Mouse (Mus musculus) liver, embryonic 14.5 days (tissue): ENCODE measurements around the gene Mrpl1. TPM values are rescaled to one million over a fixed set of nuclear protein-coding genes. Genes with fewer than 3 reads are reported as not detected.

ENCODE experiments used
- ATAC-seq: fragments of 200-750 bp; cut with Nextera tagmentation; 2 replicates; pipeline ENCODE4 v1.8.0; 2017; ENCODE audit warnings: moderate number of reproducible peaks, mild to moderate bottlenecking, moderate library complexity; ENCODE audit not compliant: insufficient read depth
- DNase-seq, 3 experiments: peaks; one replicate each; pipeline ENCODE4 v3.0.0-alpha.2; 2012 to 2013; ENCODE audit warnings: low read depth in 3 of 3, low spot score in 3 of 3
- H3K27ac ChIP-seq: fragments of 300-500 bp; sonication (generic); 2 replicates; pipeline ENCODE4 v1.5.1; 2014; ENCODE audit warnings: moderate library complexity, mild to moderate bottlenecking, control low read depth, inconsistent platforms
- H3K27me3 ChIP-seq: fragments of 300-500 bp; sonication (generic); 2 replicates; pipeline ENCODE4 v1.6.1; 2014; ENCODE audit warnings: mild to moderate bottlenecking, low read length, moderate library complexity; ENCODE audit not compliant: control insufficient read depth, insufficient read depth
- H3K36me3 ChIP-seq: fragments of 300-500 bp; sonication (generic); replicated peaks from 2 replicates; pipeline ENCODE4 v1.6.1; 2014; ENCODE audit warnings: low read depth; ENCODE audit not compliant: control insufficient read depth, insufficient read depth
- H3K4me1 ChIP-seq, 2 experiments: fragments of 200-500 bp in 1 of 2; fragments of 300-500 bp in 1 of 2; sonication (generic) in 1 of 2; replicated peaks; 2 replicates each; pipeline ENCODE4 v1.6.1; 2012 to 2014; ENCODE audit warnings: antibody characterized with exemption in 1 of 2, inconsistent platforms in 1 of 2, low read length in 1 of 2; ENCODE audit not compliant: control insufficient read depth in 2 of 2, insufficient read depth in 2 of 2
- H3K4me2 ChIP-seq: fragments of 300-500 bp; sonication (generic); 2 replicates; pipeline ENCODE4 v1.6.1; 2014; ENCODE audit warnings: low read depth, mild to moderate bottlenecking, control low read depth, moderate library complexity
- H3K4me3 ChIP-seq, 2 experiments: fragments of 200-500 bp in 1 of 2; fragments of 300-500 bp in 1 of 2; sonication (generic) in 1 of 2; 2 replicates each; pipeline ENCODE4 v1.5.1; 2012 to 2014; ENCODE audit warnings: low read depth in 2 of 2, low read length in 2 of 2, mild to moderate bottlenecking in 2 of 2, control low read depth in 1 of 2, inconsistent platforms in 1 of 2, moderate library complexity in 1 of 2; ENCODE audit not compliant: insufficient read depth in 1 of 2
- H3K9ac ChIP-seq: fragments of 300-500 bp; sonication (generic); replicated peaks from 2 replicates; pipeline ENCODE4 v1.6.1; 2014; ENCODE audit warnings: mild to moderate bottlenecking, control low read depth, moderate library complexity
- H3K9me3 ChIP-seq: fragments of 300-500 bp; sonication (generic); 2 replicates; pipeline ENCODE4 v1.6.1; 2016; ENCODE audit warnings: low read length, mixed read lengths; ENCODE audit not compliant: control insufficient read depth
- CTCF ChIP-seq: IDR thresholded peaks from 2 replicates; pipeline ENCODE4 v1.5.1; 2016; ENCODE audit warnings: antibody characterized with exemption, low read depth, control low read depth
- EP300 ChIP-seq: IDR thresholded peaks from 2 replicates; pipeline ENCODE4 v1.6.1; 2016; ENCODE audit warnings: antibody characterized with exemption, low read depth
- WGBS: fragments of 180-500 bp; shearing (Covaris S2); extraction: QIAGEN DNeasy Blood & Tissue Kit; methylation state at CpG from one replicate; pipeline ENCODE4 v1.1.7; 2014; ENCODE audit not compliant: insufficient replicate concordance; 5-methylcytosine and 5-hydroxymethylcytosine counted together
- polyA plus RNA-seq, 2 experiments: library from polyadenylated mRNA; depleted of rRNA in 1 of 2; stranded (reverse) in 1 of 2; unstranded in 1 of 2; fragments of >200 nt; fragmentation: Nextera tagmentation in 1 of 2; extraction: Ambion mirVana in 1 of 2; gene quantifications; 2 replicates each; pipeline versions ENCODE4 v1.2.1 to v1.2.3; 2012 to 2014

The Mrpl1 gene
- 3.4 and 6.0 TPM in 2 replicates for polyA plus RNA-seq (2012; rRNA removed)
- polyA plus RNA-seq (2014; fragmentation: Nextera tagmentation; extraction: Ambion mirVana): 14.7 and 15.6 TPM in 2 replicates

GRCm38 (mm10) chr5:96209459-96209858 is at the start of gene Mrpl1:
Gene Mrpl1 (plus strand): TSS chr5:96209493.
- Histone ChIP-seq H3K4me3 (peak within 1 kb of the TSS; percentile 92 to 94), H3K9ac (peak within 1 kb of the TSS; percentile 86), H3K4me1 (peaks cover 3 to 11% of the 10 kb centered on the region in 2 experiments), H3K27ac (peak within 1 kb of the TSS; percentile 74), H3K27me3 (no peaks in the 10 kb centered on the region), H3K9me3 (no peaks in the 10 kb centered on the region), H3K36me3 (0 out of 2 replicates have a peak, but pooled peaks cover 4% of the 10 kb centered on the region), H3K4me2 (peak within 1 kb of the TSS; percentile 92)
- under 1% methylated on average over 17 of the region's 17 CpGs for WGBS
- DNase-seq (peak in 2 of 3 experiments; percentile 25 to 45), ATAC-seq (peak; percentile 75)
- no peak for TF ChIP-seq CTCF
- no peak for TF ChIP-seq EP300

- no peak for TF ChIP-seq CTCF
- no peak for TF ChIP-seq EP300
- peak overlapping the region; percentile 90 for H3K9ac ChIP-seq
- H3K4me3 ChIP-seq: peak overlapping the region; percentile 90 to 94
- no peaks in the 10 kb centered on the region for H3K9me3 ChIP-seq
- peak overlapping the region; percentile 83; the same call in 1 of the 2 replicates for H3K27ac ChIP-seq
- no peak for ATAC-seq
- WGBS: under 1% methylated on average over 30 of the region's 50 CpGs
- no peaks in the 10 kb centered on the region for H3K36me3 ChIP-seq
- H3K27me3 ChIP-seq: no peaks in the 10 kb centered on the region
- peak in 1 of 3 experiments; percentile 36 for DNase-seq
- peak overlapping the region; percentile 95 for H3K4me2 ChIP-seq
- H3K4me1 ChIP-seq: peaks cover 11 to 14% of the 10 kb centered on the region in 2 experiments
Observed at GRCm38 (mm10) chr5:96160467-96161262, 48.6 kb upstream of the Mrpl1 start.

DNA sequence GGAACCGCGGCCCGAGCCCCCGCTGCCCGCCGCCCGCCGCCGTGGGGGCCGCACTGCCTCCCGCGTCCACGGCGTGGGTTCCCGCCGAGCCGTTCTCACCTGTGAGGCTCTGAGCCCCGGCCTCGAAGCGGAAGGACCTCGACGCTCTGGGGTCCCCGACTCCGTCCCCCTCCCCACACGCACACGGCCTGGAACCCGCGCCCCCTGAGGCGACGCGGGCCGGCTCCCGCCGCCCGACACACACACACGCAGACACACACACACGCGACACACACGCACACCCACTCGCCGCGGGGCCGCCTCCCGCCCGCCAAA is 48.1 kb upstream of the Mrpl1 start:
- peak overlapping the region; percentile 90 for H3K9ac ChIP-seq
- peak overlapping the region; percentile 95 for H3K4me2 ChIP-seq
- H3K27me3 ChIP-seq: no peaks in the 10 kb centered on the region
- under 1% methylated on average over 40 of the region's 45 CpGs for WGBS
- peaks cover 11 to 14% of the 10 kb centered on the region in 2 experiments for H3K4me1 ChIP-seq
- TF ChIP-seq EP300: no peak
- no peak for TF ChIP-seq CTCF
- H3K4me3 ChIP-seq: peak overlapping the region; percentile 90 to 94
- peak overlapping the region; percentile 83 for H3K27ac ChIP-seq
- ATAC-seq (peak; percentile 7; the same call in 1 of the 2 replicates), DNase-seq (no peak)
- H3K36me3 ChIP-seq: no peaks in the 10 kb centered on the region
- H3K9me3 ChIP-seq: no peaks in the 10 kb centered on the region

- Histone ChIP-seq H3K9ac (peak overlapping the region; percentile 90), H3K36me3 (no peaks in the 10 kb centered on the region), H3K9me3 (no peaks in the 10 kb centered on the region), H3K4me2 (peak overlapping the region; percentile 95), H3K27ac (peak overlapping the region; percentile 83), H3K4me3 (peak overlapping the region; percentile 90 to 94), H3K27me3 (no peaks in the 10 kb centered on the region), H3K4me1 (peaks cover 11 to 14% of the 10 kb centered on the region in 2 experiments)
- ATAC-seq: peak; percentile 62
- TF ChIP-seq EP300: no peak
- TF ChIP-seq CTCF: no peak
- DNase-seq: no peak
- WGBS: under 1% methylated on average over 82 of the region's 114 CpGs
Observed at GRCm38 (mm10) chr5:96161578-96162398, 47.5 kb upstream of the Mrpl1 start.
